Mouse (Mus musculus) MEL (cell line): ENCODE measurements around the gene Mindy3. TPM values are rescaled to one million over a fixed set of nuclear protein-coding genes. Genes with fewer than 3 reads are reported as not detected.

ENCODE experiments used
- DNase-seq: peaks from one replicate; pipeline ENCODE4 v3.0.0; 2011; ENCODE audit warnings: low read depth, low spot score
- H3K27ac ChIP-seq: 2 replicates; pipeline ENCODE4 v1.5.1; 2012; ENCODE audit warnings: low read depth, mild to moderate bottlenecking, control low read depth, low read length, moderate library complexity; ENCODE audit not compliant: control insufficient read depth
- H3K27me3 ChIP-seq, 2 experiments: fragments of 150-350 bp in 1 of 2; sonication (generic) in 1 of 2; 2 replicates each; pipeline ENCODE4 v1.6.1; 2012; ENCODE audit warnings: low read length in 2 of 2, mild to moderate bottlenecking in 2 of 2, improper control_type of control experiment in 1 of 2, moderate library complexity in 1 of 2; ENCODE audit not compliant: insufficient read depth in 2 of 2, control insufficient read depth in 1 of 2
- H3K36me3 ChIP-seq, 2 experiments: 2 replicates each; pipeline ENCODE4 v1.6.1; 2012 to 2014; ENCODE audit warnings: low read length in 2 of 2, improper control_type of control experiment in 1 of 2, inconsistent platforms in 1 of 2, mild to moderate bottlenecking in 1 of 2; ENCODE audit not compliant: insufficient read depth in 2 of 2, control insufficient read depth in 1 of 2
- H3K4me1 ChIP-seq, 2 experiments: fragments of 150-350 bp in 1 of 2; sonication (generic) in 1 of 2; 2 replicates each; pipeline ENCODE4 v1.6.1; 2012; ENCODE audit warnings: low read length in 2 of 2, improper control_type of control experiment in 1 of 2, mild to moderate bottlenecking in 1 of 2; ENCODE audit not compliant: insufficient read depth in 2 of 2, control insufficient read depth in 1 of 2
- H3K4me3 ChIP-seq, 2 experiments: fragments of 150-350 bp in 1 of 2; sonication (generic) in 1 of 2; 2 replicates each; pipeline ENCODE4 v1.5.1; 2012; ENCODE audit warnings: low read depth in 2 of 2, low read length in 2 of 2, mild to moderate bottlenecking in 2 of 2, moderate library complexity in 2 of 2, control low read depth in 1 of 2, improper control_type of control experiment in 1 of 2; ENCODE audit not compliant: control insufficient read depth in 1 of 2, insufficient read depth in 1 of 2
- H3K79me2 ChIP-seq: 2 replicates; pipeline ENCODE4 v1.6.1; 2012; ENCODE audit warnings: mild to moderate bottlenecking, low read length, moderate library complexity; ENCODE audit not compliant: control insufficient read depth, poor library complexity, insufficient read depth
- H3K9ac ChIP-seq: 2 replicates; pipeline ENCODE4 v1.6.1; 2012; ENCODE audit warnings: low read depth, mild to moderate bottlenecking, control low read depth, low read length, moderate library complexity; ENCODE audit not compliant: control insufficient read depth, poor library complexity, severe bottlenecking
- H3K9me3 ChIP-seq: fragments of 150-350 bp; sonication (generic); replicated peaks from 2 replicates; pipeline ENCODE4 v1.6.1; 2012; ENCODE audit warnings: mild to moderate bottlenecking, low read length, improper control_type of control experiment, moderate library complexity; ENCODE audit not compliant: insufficient read depth
- CTCF ChIP-seq, 3 experiments: IDR thresholded peaks in 2 of 3; conservative IDR thresholded peaks in 1 of 3; 2 replicates each; pipeline ENCODE4 v1.5.1; 2011 to 2012; ENCODE audit warnings: low read length in 3 of 3, low read depth in 2 of 3, mild to moderate bottlenecking in 2 of 3, improper control_type of control experiment in 1 of 3, inconsistent platforms in 1 of 3, mixed read lengths in 1 of 3, moderate library complexity in 1 of 3; ENCODE audit not compliant: control insufficient read depth in 1 of 3, insufficient read depth in 1 of 3, poor library complexity in 1 of 3, severe bottlenecking in 1 of 3
- E2F4 ChIP-seq: IDR thresholded peaks from 2 replicates; pipeline ENCODE4 v1.6.1; 2011; ENCODE audit warnings: low read depth, low read length, improper control_type of control experiment, borderline replicate concordance
- ELF1 ChIP-seq: IDR thresholded peaks from 2 replicates; pipeline ENCODE4 v1.6.1; 2014; ENCODE audit warnings: low read depth, mild to moderate bottlenecking, inconsistent platforms, low read length, improper control_type of control experiment, moderate library complexity
- KAT2A ChIP-seq: conservative IDR thresholded peaks from 2 replicates; pipeline ENCODE4 v1.6.1; 2012; ENCODE audit warnings: low read depth, low read length, improper control_type of control experiment, inconsistent platforms
- MAZ ChIP-seq: IDR thresholded peaks from 2 replicates; pipeline ENCODE4 v1.6.1; 2012; ENCODE audit warnings: low read depth, mild to moderate bottlenecking, inconsistent platforms, low read length, improper control_type of control experiment
- MXI1 ChIP-seq: IDR thresholded peaks from 2 replicates; pipeline ENCODE4 v1.6.1; 2011; ENCODE audit warnings: mild to moderate bottlenecking, low read depth, low read length, improper control_type of control experiment
- NRF1 ChIP-seq: IDR thresholded peaks from 2 replicates; pipeline ENCODE4 v1.6.1; 2014; ENCODE audit warnings: low read depth, mild to moderate bottlenecking, inconsistent platforms, low read length, improper control_type of control experiment, moderate library complexity; ENCODE audit not compliant: poor library complexity, insufficient read depth, severe bottlenecking
- POLR2AphosphoS5 ChIP-seq: IDR thresholded peaks from 2 replicates; pipeline ENCODE4 v1.6.1; 2012; ENCODE audit warnings: low read depth, borderline replicate concordance, mild to moderate bottlenecking, inconsistent platforms, low read length, moderate library complexity, mixed read lengths
- SIN3A ChIP-seq: IDR thresholded peaks from 2 replicates; pipeline ENCODE4 v1.6.1; 2012; ENCODE audit warnings: low read length, improper control_type of control experiment, inconsistent platforms
- SMC3 ChIP-seq: IDR thresholded peaks from 2 replicates; pipeline ENCODE4 v1.6.1; 2011; ENCODE audit warnings: low read depth, low read length, improper control_type of control experiment
- TAL1 ChIP-seq: IDR thresholded peaks from 2 replicates; pipeline ENCODE4 v1.6.1; 2012; ENCODE audit warnings: mild to moderate bottlenecking, inconsistent platforms, low read length, moderate library complexity, mixed read lengths
- TBP ChIP-seq: IDR thresholded peaks from 2 replicates; pipeline ENCODE4 v1.8.0; 2011; ENCODE audit warnings: low read depth, low read length, improper control_type of control experiment
- USF1 ChIP-seq: IDR thresholded peaks from 2 replicates; pipeline ENCODE4 v1.6.1; 2014; ENCODE audit warnings: low read depth, mild to moderate bottlenecking, inconsistent platforms, low read length, improper control_type of control experiment, moderate library complexity
- polyA plus RNA-seq, 2 experiments: library from polyadenylated mRNA; stranded (reverse) in 1 of 2; unstranded in 1 of 2; fragments of >175 nt in 1 of 2; fragments of >200 nt in 1 of 2; gene quantifications; 2 replicates each; pipeline versions ENCODE4 v1.2.1 to v1.2.4; 2012; ENCODE audit warnings: low replicate concordance in 2 of 2, low read depth in 1 of 2; ENCODE audit not compliant: insufficient read length in 2 of 2, insufficient read depth in 1 of 2, missing spikeins in 1 of 2
- total RNA-seq: library from RNA; depleted of rRNA; stranded (reverse); fragments of 300-350 nt; gene quantifications from 2 replicates; pipeline ENCODE4 v1.2.3, GENCODE M21; 2012

Mindy3 gene
- total and polyA plus RNA-seq, 3 experiments, result 23.8 to 40.6 TPM; not detected in 1

DNA sequence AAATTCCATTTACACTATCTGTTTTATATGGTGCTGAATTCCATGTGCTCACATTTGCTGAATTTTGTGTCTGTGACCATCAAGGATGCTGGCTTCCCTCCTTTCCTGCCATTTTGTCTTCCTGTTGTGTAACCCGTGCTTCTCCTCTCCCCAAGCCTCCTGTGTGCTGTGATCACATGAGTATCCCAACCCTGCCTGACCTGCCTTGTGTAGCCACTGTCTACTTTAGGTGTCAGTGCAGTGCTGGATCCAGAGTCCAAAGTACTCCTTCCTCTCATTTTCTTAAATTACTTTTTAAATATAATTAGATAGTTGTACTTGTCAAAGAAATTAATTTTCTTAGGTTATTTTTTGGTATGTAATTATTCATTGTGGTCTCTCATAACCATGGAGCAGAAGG lies 51.3 kb downstream of the Mindy3 start:
- Histone ChIP-seq H3K9me3 (no peaks in the 10 kb centered on the region), H3K27me3 (no peaks in the 10 kb centered on the region), H3K27ac (peak overlapping the region; percentile 96), H3K9ac (peak overlapping the region; percentile 42), H3K79me2 (no peaks in the 10 kb centered on the region), H3K4me1 (peaks cover 25 to 33% of the 10 kb centered on the region in 2 experiments), H3K36me3 (peaks cover 3 to 41% of the 10 kb centered on the region in 2 experiments; a peak in 3 of 4 replicates), H3K4me3 (no peak overlapping the region)
- no peak for TF ChIP-seq POLR2AphosphoS5
- TF ChIP-seq SMC3, result no peak
- TF ChIP-seq SIN3A, result no peak
- no peak for TF ChIP-seq ELF1
- TF ChIP-seq MAZ, result no peak
- DNase-seq, result peak; percentile 38

DNA sequence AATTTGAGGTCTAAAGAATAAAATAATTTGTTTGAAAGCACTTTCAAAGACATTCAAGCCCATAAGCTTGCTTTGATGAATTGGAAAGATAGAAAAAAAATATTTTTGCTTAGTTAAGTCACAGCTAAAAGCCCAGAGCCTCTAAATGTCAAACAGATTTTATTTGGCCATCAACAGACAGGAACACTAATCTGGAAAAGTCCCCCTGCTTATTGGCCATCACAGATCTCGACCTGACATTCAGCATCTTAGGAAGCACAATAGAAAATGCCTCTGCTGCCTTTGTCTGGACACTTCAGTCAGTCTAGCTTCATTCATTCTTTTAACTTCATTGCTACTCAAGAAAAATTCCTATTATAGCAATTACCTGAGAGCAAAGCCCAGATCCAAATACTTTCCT lies 58.0 kb downstream of the Mindy3 start:
- H3K27me3 ChIP-seq, result no peaks in the 10 kb centered on the region
- TF ChIP-seq MXI1, result no peak
- no peak for TF ChIP-seq NRF1
- TF ChIP-seq, all 39 proteins: peak for 0
- no peak overlapping the region for H3K27ac ChIP-seq
- no peak for DNase-seq
- H3K36me3 ChIP-seq, result peaks cover 0 to 12% of the 10 kb centered on the region in 2 experiments; a peak in 2 of 4 replicates
- H3K4me3 ChIP-seq, result no peak overlapping the region
- no peaks in the 10 kb centered on the region for H3K79me2 ChIP-seq
- no peaks in the 10 kb centered on the region for H3K9me3 ChIP-seq
- H3K4me1 ChIP-seq, result no peaks in the 10 kb centered on the region
- no peak overlapping the region for H3K9ac ChIP-seq

GRCm38 (mm10) chr2:12354837-12355236 lies 64.4 kb downstream of the Mindy3 start:
- Histone ChIP-seq H3K79me2 (no peaks in the 10 kb centered on the region), H3K9ac (no peak overlapping the region), H3K4me1 (no peaks in the 10 kb centered on the region), H3K27ac (no peak overlapping the region), H3K4me3 (no peak overlapping the region), H3K9me3 (no peaks in the 10 kb centered on the region), H3K27me3 (no peaks in the 10 kb centered on the region), H3K36me3 (peaks cover 0 to 7% of the 10 kb centered on the region in 2 experiments; a peak in 2 of 4 replicates)
- TF ChIP-seq TBP (no peak), USF1 (no peak), TAL1 (no peak), CTCF (IDR thresholded peaks at IDR 0.05 in 2 of 3, conservative IDR thresholded peaks at IDR 0.05 in 1 of 3; ENCODE audit: control insufficient read depth in 1 of 3, insufficient read depth in 1 of 3, low read depth in 2 of 3, low read length in 3 of 3, poor library complexity in 1 of 3, severe bottlenecking in 1 of 3) (no peak), E2F4 (no peak), KAT2A (no peak), NRF1 (no peak)
- no peak for DNase-seq
